Mouse (Mus musculus): Measurements from ENCODE around the gene Ikzf1.

DNA sequence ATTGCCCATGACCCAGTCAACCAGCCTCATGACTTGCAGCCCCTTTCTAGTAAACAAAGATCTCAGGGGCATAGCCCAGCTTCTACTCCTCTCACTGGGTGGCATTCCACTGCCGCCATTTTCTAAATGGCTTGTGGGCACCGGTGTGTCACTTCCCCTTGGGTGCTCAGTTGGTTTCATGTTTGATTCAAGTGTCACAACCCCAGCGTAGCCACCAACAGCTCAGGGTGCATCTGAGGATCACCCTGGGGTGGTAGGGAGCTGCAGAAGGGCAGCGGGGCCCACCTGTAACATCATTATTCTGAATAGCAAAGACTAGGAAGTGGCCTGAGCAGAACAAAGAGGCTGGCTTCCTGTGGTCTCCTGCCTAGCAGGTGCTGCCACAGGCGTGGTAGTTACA lies 66.3 kb downstream of the Ikzf1 start:
- TF ChIP-seq ZNF384 (IDR thresholded peaks at IDR 0.05; ENCODE audit: low read depth, low read length), result no peak
- no peak for TF ChIP-seq HCFC1 (IDR thresholded peaks at IDR 0.05; ENCODE audit: borderline replicate concordance, insufficient read depth, low read length)

Measured in ES-E14 (cell line).